Mouse (Mus musculus): ENCODE results near the gene Ninj2. TPM values are rescaled to one million over a fixed set of nuclear protein-coding genes. Genes with fewer than 3 reads are reported as not detected.

Gene Ninj2
- polyA plus RNA-seq, 1 experiment, result not detected

- Histone ChIP-seq H3K79me2 (ENCODE audit: control insufficient read depth, insufficient read depth) (no peaks in the 10 kb centered on the region), H3K4me3 (ENCODE audit: insufficient read depth, poor library complexity, severe bottlenecking) (no peak overlapping the region), H3K27me3 (ENCODE audit: control insufficient read depth, insufficient read depth, insufficient read length) (no peaks in the 10 kb centered on the region), H3K79me3 (ENCODE audit: low read depth) (no peaks in the 10 kb centered on the region), H3ac (ENCODE audit: control insufficient read depth, insufficient read length, low read depth) (no peak overlapping the region), H3K36me3 (ENCODE audit: control insufficient read depth, insufficient read depth) (no peaks in the 10 kb centered on the region)
- no peak for TF ChIP-seq USF1 (IDR thresholded peaks at IDR 0.05; ENCODE audit: low read depth)
- no peak for TF ChIP-seq FOSL1 (IDR thresholded peaks at IDR 0.05; ENCODE audit: insufficient read depth, low read length, poor library complexity, severe bottlenecking)
- TF ChIP-seq CEBPB (IDR thresholded peaks at IDR 0.05; ENCODE audit: low read depth), result no peak
- no peak for TF ChIP-seq MAX (IDR thresholded peaks at IDR 0.05)
- no peak for TF ChIP-seq MYOD1 (IDR thresholded peaks at IDR 0.05; ENCODE audit: control insufficient read depth, insufficient read length, low read depth)
- TF ChIP-seq CTCF (IDR thresholded peaks at IDR 0.05; ENCODE audit: control insufficient read depth, insufficient read depth, insufficient read length), result no peak
- TF ChIP-seq MYOG (IDR thresholded peaks at IDR 0.05; ENCODE audit: control insufficient read depth, extremely low read depth, insufficient read length), result no peak
Observed at GRCm38 (mm10) chr6:120150206-120150605, 57.1 kb downstream of the Ninj2 start.

- Histone ChIP-seq H3ac (ENCODE audit: control insufficient read depth, insufficient read length, low read depth) (no peak overlapping the region), H3K4me3 (ENCODE audit: insufficient read depth, poor library complexity, severe bottlenecking) (no peak overlapping the region), H3K27me3 (ENCODE audit: control insufficient read depth, insufficient read depth, insufficient read length) (no peaks in the 10 kb centered on the region), H3K36me3 (ENCODE audit: control insufficient read depth, insufficient read depth) (no peaks in the 10 kb centered on the region), H3K79me3 (ENCODE audit: low read depth) (no peaks in the 10 kb centered on the region), H3K79me2 (ENCODE audit: control insufficient read depth, insufficient read depth) (no peaks in the 10 kb centered on the region)
- TF ChIP-seq MAX (IDR thresholded peaks at IDR 0.05) (no peak), FOSL1 (IDR thresholded peaks at IDR 0.05; ENCODE audit: insufficient read depth, low read length, poor library complexity, severe bottlenecking) (no peak)
Observed at GRCm38 (mm10) chr6:120151616-120152053, 58.5 kb downstream of the Ninj2 start.

- Histone ChIP-seq H3K79me3 (ENCODE audit: low read depth) (no peaks in the 10 kb centered on the region), H3ac (ENCODE audit: control insufficient read depth, insufficient read length, low read depth) (peak overlapping the region; percentile 18), H3K4me3 (ENCODE audit: insufficient read depth, poor library complexity, severe bottlenecking) (no peak overlapping the region), H3K27me3 (ENCODE audit: control insufficient read depth, insufficient read depth, insufficient read length) (no peaks in the 10 kb centered on the region), H3K36me3 (ENCODE audit: control insufficient read depth, insufficient read depth) (no peaks in the 10 kb centered on the region), H3K79me2 (ENCODE audit: control insufficient read depth, insufficient read depth) (no peaks in the 10 kb centered on the region)
- TF ChIP-seq CTCF (IDR thresholded peaks at IDR 0.05; ENCODE audit: control insufficient read depth, insufficient read depth, insufficient read length) (no peak), USF1 (IDR thresholded peaks at IDR 0.05; ENCODE audit: low read depth) (no peak)
Observed at GRCm38 (mm10) chr6:120152739-120153696, 59.9 kb downstream of the Ninj2 start.

- no peaks in the 10 kb centered on the region for H3K79me3 ChIP-seq (ENCODE audit: low read depth)
- no peak for TF ChIP-seq MYOG (IDR thresholded peaks at IDR 0.05; ENCODE audit: control insufficient read depth, extremely low read depth, insufficient read length)
- TF ChIP-seq MYOD1 (IDR thresholded peaks at IDR 0.05; ENCODE audit: control insufficient read depth, insufficient read length, low read depth), result peak; percentile 80
- H3K27me3 ChIP-seq (ENCODE audit: control insufficient read depth, insufficient read depth, insufficient read length), result no peaks in the 10 kb centered on the region
- H3K36me3 ChIP-seq (ENCODE audit: control insufficient read depth, insufficient read depth), result no peaks in the 10 kb centered on the region
- H3ac ChIP-seq (ENCODE audit: control insufficient read depth, insufficient read length, low read depth), result no peak overlapping the region
- H3K4me3 ChIP-seq (ENCODE audit: insufficient read depth, poor library complexity, severe bottlenecking), result no peak overlapping the region
- H3K79me2 ChIP-seq (ENCODE audit: control insufficient read depth, insufficient read depth), result no peaks in the 10 kb centered on the region
Observed at GRCm38 (mm10) chr6:120154526-120155309, 61.6 kb downstream of the Ninj2 start.

- Histone ChIP-seq H3K27me3 (ENCODE audit: control insufficient read depth, insufficient read depth, insufficient read length) (no peaks in the 10 kb centered on the region), H3K36me3 (ENCODE audit: control insufficient read depth, insufficient read depth) (no peaks in the 10 kb centered on the region), H3K79me2 (ENCODE audit: control insufficient read depth, insufficient read depth) (no peaks in the 10 kb centered on the region), H3ac (ENCODE audit: control insufficient read depth, insufficient read length, low read depth) (no peak overlapping the region), H3K79me3 (ENCODE audit: low read depth) (no peaks in the 10 kb centered on the region), H3K4me3 (ENCODE audit: insufficient read depth, poor library complexity, severe bottlenecking) (no peak overlapping the region)
- no peak for TF ChIP-seq USF1 (IDR thresholded peaks at IDR 0.05; ENCODE audit: low read depth)
- TF ChIP-seq FOSL1 (IDR thresholded peaks at IDR 0.05; ENCODE audit: insufficient read depth, low read length, poor library complexity, severe bottlenecking), result peak; percentile 51
- TF ChIP-seq MYOD1 (IDR thresholded peaks at IDR 0.05; ENCODE audit: control insufficient read depth, insufficient read length, low read depth), result peak; percentile 14
Observed at GRCm38 (mm10) chr6:120155510-120155909, 62.4 kb downstream of the Ninj2 start.

GRCm38 (mm10) chr6:120157479-120157878, 64.3 kb downstream of the Ninj2 start:
- Histone ChIP-seq H3K79me2 (ENCODE audit: control insufficient read depth, insufficient read depth) (no peaks in the 10 kb centered on the region), H3ac (ENCODE audit: control insufficient read depth, insufficient read length, low read depth) (no peak overlapping the region), H3K36me3 (ENCODE audit: control insufficient read depth, insufficient read depth) (no peaks in the 10 kb centered on the region), H3K79me3 (ENCODE audit: low read depth) (no peaks in the 10 kb centered on the region), H3K4me3 (ENCODE audit: insufficient read depth, poor library complexity, severe bottlenecking) (no peak overlapping the region), H3K27me3 (ENCODE audit: control insufficient read depth, insufficient read depth, insufficient read length) (no peaks in the 10 kb centered on the region)
- no peak for TF ChIP-seq MAX (IDR thresholded peaks at IDR 0.05)
- TF ChIP-seq FOSL1 (IDR thresholded peaks at IDR 0.05; ENCODE audit: insufficient read depth, low read length, poor library complexity, severe bottlenecking), result no peak
- TF ChIP-seq MYOD1 (IDR thresholded peaks at IDR 0.05; ENCODE audit: control insufficient read depth, insufficient read length, low read depth), result no peak
- no peak for TF ChIP-seq MYOG (IDR thresholded peaks at IDR 0.05; ENCODE audit: control insufficient read depth, extremely low read depth, insufficient read length)
- no peak for TF ChIP-seq CTCF (IDR thresholded peaks at IDR 0.05; ENCODE audit: control insufficient read depth, insufficient read depth, insufficient read length)
- TF ChIP-seq CEBPB (IDR thresholded peaks at IDR 0.05; ENCODE audit: low read depth), result no peak
- no peak for TF ChIP-seq USF1 (IDR thresholded peaks at IDR 0.05; ENCODE audit: low read depth)
